Mouse (Mus musculus) CD8-positive naive resting alpha-beta T cell, adult 2 months (primary cell): ENCODE results near the gene G530012D18Rik.
"Not testable (repeated sequence)": the region's sequence is repeated elsewhere in the genome, so short reads cannot be mapped to it uniquely, and the experiment has no call there.

Experiments
- DNase-seq, 2 experiments: peaks; one replicate each; pipeline ENCODE4 v3.0.0; 2022; ENCODE audit warnings: low read depth in 2 of 2, low spot score in 2 of 2

Gene G530012D18Rik

DNA sequence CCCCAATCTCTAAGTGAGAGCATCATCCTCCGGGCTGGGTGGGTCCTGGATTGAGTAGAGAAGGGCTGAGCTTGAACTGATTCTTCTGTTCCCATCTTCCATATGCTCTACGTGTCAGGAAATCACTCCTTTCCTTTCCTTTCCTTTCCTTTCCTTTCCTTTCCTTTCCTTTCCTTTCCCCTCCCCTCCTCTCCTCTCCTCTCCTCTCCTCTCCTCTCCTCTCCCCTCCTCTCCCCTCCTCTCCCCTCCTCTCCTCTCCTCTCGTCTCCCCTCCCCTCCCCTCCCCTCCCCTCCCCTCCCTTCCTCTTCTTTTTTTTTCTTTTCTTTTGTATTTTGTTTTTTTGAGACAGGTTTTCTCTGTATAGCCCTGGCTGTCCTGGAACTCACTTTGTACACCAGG lies at the start of gene G530012D18Rik:
TSS of gene G530012D18Rik (plus strand) at position 301 of the 400 bp plus-strand sequence.
- not testable (repeated sequence) for DNase-seq

DNA sequence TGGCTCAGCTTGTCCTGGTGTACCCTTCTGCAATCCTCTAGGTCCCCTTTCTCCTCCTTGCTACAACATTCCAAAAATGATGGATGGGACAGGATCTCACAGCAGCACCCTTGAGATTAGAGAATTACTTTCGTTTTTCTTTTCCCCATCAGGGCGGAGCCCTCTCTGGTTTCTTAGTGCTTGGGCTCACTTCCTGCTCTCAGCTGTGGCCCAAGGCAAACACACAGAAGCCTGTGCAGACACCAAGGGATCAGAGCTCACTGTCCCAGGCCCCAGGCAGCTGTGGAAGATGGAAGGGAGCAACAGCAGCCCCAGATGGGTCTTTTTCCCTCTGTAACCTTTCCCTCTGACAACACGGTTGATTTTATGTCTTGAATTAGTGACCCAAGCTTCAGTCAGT lies 49.1 kb upstream of the G530012D18Rik start:
- not testable (repeated sequence) for DNase-seq

DNA sequence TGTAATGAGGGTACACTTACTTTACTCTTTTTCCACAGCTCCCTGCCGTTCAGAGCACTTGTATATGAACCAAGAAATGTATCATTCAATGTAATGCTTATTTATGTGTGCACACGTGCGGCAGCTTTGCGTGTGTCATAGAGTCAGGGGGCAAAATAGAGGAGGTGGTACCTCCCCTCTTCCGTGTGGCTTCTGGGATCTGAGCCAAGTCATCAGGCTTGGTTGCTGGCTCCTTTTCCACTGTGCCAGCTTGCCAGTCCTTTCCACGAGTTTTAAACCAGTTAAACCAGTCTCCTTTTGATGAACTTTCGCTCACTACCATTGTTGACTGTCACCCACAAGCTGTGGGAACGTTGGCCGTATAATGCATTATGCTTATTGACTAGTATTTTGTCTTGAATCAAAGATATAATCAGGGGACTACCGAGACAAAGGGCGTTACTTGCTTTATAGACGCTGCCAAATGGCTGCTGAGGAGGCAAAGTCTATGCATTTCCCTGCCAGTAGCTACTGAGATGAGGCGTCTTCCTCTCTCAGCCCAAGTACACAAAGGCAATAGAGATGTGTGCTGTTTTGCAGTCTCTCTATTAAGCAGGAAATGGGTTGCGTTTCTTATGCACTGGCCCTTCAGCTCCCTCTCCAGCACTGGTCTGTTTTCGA lies 46.9 kb upstream of the G530012D18Rik start:
- DNase-seq = not testable (repeated sequence)

DNA sequence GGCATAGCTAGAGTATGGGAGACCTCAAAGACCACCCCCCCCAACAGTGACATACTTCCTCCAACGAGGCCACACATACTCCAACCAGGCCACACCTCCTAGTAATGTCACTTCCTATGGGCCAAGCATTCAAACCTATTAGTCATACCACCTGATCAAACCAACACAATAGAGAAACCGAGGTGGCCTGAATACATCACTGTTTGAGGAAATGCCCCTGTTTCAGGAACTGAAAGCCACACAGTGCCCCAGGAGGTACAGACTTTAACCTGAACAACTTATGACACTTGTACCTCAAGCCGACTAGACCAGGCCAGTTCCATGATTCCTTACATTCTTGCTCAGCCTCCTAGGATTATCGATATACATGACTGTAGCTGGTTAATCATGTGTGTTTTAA lies 31.7 kb upstream of the G530012D18Rik start:
- DNase-seq = not testable (repeated sequence)

DNA sequence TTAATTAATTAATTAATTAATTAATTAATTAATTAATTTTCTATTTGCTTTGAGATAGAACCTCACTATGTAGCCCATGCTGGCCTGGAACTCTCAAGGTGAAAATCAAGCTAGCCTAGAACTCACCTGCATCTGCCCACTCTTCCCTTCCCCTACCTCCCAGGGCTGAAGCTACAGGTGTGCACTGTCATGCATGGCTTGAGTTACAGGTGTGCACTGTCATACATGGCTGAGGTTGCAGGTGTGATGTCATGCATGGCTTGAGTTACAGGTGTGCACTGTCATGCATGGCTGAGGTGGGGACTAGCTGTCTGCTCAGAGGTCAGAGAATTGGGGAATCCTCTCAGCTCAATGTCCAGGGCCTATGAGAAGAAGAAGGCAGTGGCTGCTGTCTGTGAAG lies 29.0 kb upstream of the G530012D18Rik start:
- DNase-seq = not testable (repeated sequence)

DNA sequence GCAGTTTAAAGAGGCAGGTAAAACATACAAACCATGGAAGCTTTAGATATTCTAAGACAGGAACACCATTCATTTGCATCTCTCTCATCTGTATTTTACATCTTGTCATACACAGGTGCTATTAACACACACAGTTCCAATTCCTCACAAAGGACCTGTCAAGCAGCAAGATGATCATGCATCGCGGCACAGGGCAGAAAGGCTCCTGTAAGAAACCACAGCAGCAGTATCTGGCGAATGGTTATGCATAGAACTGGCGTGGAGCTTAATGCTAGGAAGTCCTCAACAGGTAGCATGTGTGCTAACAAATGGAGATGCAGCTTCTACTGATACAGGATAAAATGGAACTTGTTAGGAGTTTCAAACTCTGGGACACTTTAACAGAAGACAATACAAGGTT lies 20.2 kb upstream of the G530012D18Rik start:
- peak; percentile 7 to 14 for DNase-seq

DNA sequence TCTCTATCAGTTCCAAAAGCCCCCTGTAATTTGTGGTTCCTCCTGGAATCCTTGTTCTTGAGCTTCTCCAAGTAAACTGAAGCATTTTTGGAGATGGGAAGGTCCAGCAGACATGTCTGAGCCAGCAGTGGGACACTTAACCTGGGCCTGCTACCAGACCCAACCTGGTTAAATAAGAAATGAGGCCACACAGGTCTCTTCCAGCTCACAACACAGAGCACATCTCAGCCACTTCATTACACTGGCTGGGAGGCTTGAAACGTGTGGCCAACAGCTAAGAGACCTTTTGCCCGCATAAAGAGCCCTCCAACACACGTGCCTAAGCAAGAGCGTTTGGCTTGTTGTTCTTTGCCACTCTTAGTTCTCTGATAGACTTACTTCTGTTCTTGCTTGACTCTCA lies 1.9 kb upstream of the G530012D18Rik start:
- DNase-seq = not testable (repeated sequence)

DNA sequence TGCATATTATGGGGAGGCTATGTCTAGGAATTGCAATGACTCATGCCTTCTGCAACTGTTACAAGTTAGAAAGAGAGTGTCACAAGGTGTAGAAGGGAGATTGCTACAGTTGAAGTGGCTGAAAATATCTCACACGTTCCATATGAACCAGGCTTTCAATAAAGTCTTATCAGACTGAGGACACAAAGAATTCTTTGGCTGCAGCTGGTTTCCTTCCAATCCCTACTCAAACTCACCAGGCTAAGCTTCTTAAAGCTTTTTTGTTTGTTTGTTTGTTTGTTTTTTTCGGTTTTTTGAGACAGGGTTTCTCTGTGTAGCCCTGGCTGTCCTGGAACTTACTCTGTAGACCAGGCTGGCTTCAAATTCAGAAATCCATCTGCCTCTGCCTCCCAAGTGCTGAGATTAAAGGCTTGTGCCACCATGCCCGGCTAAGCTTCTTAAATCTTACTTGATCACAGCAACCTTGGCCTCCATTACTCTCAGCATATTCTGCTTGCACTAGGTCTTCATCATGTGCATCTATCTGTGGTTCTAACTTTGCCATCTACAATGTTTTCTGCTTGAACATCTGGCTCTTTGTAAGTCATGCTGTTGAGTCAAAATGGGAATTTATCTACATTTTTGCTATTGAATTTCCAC lies 3.0 kb downstream of the G530012D18Rik start:
- DNase-seq = not testable (repeated sequence)

DNA sequence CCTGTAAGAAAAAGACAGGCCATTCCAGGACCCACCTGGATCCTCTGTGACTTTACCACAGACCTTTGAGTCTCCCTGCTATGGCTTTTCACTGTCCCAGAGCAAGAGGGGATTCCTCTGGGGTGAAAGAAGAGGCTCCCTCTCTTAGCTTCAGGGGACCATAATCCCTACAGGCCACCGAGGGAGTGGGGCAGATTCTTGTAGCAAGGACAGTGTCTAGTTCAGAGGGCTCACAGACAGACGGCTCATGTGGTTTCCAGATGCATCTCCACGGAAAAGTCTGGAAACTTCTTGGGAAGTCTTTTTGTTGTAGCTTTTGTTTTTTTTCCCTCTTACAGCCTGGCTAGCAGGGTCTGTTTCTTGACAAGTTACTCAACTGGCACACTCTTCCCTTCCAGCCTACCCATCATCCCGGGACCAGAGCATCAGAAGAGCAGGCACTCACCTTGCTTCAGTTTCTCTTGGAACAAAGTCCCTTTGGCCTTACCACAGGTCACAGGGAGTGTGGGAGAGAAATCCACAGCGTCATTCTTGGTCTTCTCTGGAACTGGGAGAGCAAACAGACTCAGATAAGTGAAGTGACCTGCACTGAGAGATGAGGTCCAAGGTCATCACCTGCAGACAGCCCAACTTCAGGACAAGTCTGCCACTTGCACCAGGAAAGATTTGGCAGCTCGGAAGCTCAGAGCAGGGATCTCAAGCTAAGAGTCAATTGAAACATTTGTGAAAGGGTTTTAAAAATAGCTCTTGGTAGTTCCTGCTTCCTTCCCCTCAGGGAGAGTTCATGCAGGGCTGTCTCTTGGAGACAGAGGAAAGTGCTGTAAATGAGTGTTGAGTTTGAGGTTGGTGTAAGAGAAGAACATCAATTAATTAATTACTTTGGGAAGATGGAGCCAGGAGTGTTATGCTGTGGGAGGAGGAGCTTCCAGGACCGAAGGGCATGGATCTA lies 4.0 kb downstream of the G530012D18Rik start:
- not testable (repeated sequence) for DNase-seq

DNA sequence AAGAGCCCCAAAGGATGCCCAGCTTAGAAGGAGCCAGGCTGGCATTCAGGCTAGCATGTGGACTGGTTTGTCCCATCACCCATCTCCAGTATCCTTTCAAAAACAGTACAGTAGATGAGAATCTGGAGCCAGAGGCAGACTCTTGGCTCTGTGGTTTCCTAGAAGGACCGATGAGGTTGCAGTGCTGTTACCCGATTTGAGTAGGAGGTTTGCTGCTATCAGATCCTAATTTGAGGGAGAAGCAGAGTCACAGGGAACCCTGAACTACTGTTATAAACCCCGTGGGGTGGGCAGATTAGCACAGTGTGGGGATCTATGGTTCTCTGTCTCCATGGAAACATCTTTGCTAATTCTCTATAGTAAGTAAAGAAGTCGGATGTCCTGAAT lies 4.7 kb downstream of the G530012D18Rik start:
- not testable (repeated sequence) for DNase-seq

DNA sequence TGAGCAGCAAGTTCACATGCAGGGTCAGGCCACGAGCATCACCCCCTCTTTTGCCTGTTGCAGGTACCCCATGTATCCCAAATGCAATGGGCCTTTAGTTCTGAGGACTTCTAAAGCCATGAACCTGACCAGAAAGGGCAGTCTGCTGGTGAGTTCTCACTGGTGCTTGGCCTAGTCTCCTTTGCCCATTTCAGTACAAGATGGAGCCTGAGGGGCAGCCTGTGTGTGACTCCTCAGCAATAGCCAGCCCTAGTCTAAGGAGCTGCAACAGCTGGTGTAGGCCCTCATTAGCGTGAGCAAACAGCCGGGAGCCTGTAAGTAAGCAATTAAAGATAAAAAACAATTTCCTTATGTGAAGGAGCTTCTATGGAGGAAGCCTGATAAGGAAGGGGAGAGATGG lies 5.1 kb downstream of the G530012D18Rik start:
- DNase-seq = not testable (repeated sequence)

DNA sequence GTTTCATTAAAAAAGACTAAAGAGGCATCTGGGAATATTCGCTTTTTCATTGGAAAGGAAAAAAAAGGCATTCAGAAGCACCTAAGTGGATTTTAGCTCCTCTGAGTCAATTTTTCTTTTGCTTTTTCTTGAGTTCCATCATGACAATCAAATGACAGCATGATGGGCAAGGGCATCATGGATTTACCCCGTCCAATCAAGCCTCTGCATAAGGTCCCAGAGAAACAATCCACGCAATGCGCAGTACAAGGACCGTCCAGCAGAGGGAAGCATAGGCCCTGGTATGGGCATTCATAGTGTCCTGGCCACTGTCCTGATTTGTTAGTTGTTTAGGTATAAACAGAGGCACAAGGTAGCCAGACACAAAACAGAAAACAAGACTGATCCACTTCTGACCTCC lies 6.0 kb downstream of the G530012D18Rik start:
- DNase-seq = not testable (repeated sequence)

DNA sequence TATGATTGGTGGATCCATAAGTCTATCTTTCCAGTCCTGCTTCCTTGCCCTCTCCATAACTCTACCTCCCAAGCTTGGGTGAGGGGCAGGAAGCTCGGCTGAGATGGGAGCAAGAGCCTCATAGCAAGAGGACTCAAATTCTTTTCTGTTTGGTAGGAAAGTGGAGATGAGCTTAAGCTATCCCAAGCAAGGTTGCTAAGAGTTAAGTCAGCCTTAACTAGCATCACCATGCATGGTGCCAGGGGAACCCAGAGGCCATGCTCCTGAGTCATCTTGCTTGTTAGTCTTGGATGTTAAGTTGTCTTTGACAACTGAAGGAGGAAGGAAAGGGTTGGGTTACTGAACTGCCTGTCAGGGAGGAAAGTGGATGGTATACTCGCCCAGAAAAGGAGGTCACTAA lies 13.2 kb downstream of the G530012D18Rik start:
- not testable (repeated sequence) for DNase-seq

DNA sequence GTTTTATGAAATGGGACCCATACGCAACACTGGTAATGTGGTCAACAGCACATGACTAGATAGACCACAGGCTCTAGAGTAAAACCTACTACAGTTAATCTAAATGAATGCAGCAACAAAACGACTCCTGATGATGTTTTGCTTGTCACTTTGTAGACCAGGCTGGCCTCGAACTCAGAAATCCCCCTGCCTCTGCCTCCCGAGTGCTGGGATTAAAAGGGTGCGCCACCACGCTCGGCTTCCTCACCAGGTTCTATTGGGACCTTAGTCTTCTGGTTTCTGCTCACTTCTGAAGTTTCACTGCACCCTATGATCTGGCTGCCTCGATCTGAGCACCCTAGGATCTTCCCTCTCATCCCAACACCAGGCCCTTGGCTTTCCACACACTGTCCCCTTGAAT lies 17.1 kb downstream of the G530012D18Rik start:
- DNase-seq = not testable (repeated sequence)

DNA sequence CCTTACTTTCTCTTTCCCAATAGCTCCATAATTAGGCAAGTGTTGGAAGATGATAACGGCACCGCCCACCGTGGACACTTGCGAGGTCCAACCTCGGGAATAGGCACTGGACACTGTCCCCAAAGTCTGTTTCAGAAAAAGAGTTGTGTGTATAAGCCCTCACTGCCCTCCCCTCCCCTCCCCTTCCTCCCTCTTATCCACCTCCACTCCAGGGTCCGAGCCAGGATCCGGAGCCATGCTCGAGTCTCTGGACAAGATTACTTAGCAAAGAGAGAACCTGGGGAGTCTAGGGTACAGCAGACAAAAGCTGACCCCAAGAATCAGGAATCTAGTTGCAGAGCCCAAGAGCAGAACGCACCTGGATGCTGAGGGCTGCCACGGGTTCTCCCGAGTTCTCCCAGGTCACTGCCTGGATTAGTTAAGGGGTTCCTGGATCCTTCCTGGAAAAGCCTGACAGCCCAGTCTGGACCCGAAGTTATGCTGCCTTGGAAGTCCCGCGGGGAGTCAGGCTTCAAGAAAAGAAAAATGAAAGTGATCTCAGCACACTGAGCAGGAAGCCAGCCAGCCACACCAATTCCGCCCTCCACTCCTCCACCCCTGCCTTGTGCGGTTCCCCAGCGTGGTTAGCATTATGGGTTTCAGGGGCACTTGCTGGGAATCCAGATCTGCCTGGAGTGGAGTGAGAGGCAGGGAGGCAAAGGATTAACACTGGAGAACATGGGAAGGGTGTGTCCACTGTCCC lies 23.0 kb downstream of the G530012D18Rik start, which contains the start of gene Sp110:
TSS of gene Sp110 (minus strand) at position 547 of the 742 bp plus-strand sequence.
- peak in 1 of 2 experiments; percentile 39 for DNase-seq

DNA sequence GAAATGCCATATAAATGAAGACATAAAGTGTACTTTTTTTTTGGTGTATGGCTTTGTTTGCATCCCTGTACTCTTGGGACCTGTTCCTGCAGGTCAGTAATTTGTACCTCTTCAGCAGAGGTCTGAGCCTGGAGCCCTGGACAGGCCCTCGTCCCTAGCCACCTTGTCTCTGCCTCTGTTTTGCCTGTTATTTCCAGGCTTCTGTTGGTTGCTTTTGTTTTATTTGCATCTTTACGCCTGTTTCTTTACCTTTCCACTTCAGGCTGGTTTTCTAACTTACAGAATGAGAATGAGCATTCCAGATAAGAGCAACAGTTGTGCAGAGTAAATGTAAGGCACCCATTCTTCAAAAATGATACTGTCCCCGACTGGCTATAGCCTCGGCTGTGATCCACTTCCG lies 24.6 kb downstream of the G530012D18Rik start, which contains the start of gene Sp140:
TSS of gene Sp140 (plus strand) at position 301 of the 400 bp plus-strand sequence.
- DNase-seq = not testable (repeated sequence)

DNA sequence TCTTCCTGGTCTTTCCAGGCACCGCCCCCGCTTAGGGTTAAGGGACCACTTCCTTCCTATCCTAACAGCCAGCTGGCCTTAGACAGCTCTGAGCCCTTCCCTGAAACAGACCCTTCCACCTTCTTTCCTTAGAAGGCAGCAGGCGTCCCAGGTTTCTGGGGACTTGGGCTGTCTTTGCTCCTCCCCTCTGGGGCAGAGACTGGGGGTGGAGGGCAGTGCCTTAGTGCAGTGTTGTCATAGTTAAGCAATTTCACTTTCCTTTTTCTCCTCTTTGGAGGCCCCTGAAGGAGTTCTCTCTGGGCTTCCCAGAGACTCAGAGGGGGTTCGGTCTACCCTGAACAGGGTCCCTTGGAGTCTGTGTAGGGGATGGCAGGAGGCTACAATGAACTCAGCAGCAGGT lies 25.3 kb downstream of the G530012D18Rik start:
- DNase-seq = peak; percentile 28 to 51

DNA sequence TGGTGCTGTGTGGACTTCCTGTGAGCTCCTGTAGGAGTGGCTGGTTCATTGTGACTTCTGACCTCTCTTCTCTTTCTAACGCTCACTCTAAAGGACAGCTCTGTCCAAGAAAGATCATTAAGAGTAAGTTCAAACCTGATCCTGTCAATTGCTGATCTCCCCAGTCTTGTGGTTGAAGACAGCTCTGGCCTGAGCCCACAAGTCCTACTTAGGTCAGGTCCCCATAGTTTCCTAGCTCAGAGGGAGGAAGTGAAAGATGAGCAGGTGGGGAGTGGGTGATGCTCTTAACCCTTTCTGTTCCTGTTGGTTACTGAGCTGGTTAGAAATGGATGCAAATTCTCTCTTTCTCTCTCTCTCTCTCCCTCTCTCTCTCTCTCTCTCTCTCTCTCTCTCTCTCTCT lies 28.9 kb downstream of the G530012D18Rik start:
- not testable (repeated sequence) for DNase-seq

DNA sequence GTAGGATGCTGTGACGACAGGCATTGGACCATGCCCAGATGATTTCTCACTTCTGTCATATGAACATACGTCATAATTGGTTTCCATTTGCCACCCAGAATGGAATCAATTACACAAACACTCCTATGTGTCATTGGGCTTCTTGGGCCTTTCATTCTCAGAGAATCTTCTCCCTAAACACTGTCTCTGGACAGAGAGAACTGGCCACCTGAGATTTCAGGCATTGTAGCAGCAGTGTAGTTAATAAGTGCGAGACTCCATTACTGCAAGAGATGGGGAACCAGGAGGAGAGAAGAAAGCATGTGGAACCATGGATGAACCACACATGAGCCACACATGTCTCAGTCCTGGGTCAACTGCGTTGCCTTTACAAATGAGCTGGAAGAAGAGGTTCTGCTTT lies 32.9 kb downstream of the G530012D18Rik start:
- DNase-seq = not testable (repeated sequence)

DNA sequence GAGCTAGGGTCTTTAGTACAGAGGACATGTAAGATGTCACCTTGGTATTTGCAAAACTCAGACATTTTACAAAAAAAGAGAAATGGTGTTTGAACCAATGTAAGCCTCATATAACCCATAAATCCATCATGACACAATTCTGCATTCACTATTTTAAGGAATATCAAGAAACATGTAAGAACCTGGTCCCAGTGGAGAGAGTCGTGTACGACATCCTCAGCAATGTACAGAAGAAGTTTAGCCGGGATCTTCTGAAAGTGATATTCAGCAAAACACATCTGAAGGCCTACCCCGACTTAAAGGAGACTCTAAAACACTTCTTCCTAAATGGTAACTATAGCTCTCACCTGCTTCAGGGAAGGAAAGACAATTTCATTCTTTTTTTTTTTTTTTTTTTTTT lies 35.1 kb downstream of the G530012D18Rik start:
- not testable (repeated sequence) for DNase-seq

DNA sequence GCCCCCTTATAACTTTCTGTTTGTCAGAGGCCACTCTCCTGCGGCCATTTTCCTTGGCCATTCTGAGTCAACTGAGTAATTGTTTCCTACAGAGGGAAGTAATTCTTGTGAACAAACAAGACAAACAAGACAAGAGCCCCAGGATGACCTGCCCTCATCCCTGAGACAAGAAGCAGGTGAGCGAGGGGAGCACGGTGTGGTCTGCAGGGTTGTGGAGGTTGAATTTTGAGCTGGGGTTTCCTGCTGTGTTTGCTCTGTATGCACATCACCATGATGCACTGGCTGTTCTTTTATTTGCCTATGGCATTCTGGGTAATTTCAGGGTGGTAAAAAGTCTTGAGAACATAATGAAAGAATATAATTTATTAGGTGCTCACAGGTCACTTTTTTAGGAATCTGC lies 39.6 kb downstream of the G530012D18Rik start:
- DNase-seq = not testable (repeated sequence)
